Mouse (Mus musculus): ENCODE measurements at regions not wholly inside any gene's neighbourhood (a gene's known extent, or its start where the extent isn't known, plus 50 kb on each side); places are given as distances from the start of the nearest gene placed in this dataset.

DNA sequence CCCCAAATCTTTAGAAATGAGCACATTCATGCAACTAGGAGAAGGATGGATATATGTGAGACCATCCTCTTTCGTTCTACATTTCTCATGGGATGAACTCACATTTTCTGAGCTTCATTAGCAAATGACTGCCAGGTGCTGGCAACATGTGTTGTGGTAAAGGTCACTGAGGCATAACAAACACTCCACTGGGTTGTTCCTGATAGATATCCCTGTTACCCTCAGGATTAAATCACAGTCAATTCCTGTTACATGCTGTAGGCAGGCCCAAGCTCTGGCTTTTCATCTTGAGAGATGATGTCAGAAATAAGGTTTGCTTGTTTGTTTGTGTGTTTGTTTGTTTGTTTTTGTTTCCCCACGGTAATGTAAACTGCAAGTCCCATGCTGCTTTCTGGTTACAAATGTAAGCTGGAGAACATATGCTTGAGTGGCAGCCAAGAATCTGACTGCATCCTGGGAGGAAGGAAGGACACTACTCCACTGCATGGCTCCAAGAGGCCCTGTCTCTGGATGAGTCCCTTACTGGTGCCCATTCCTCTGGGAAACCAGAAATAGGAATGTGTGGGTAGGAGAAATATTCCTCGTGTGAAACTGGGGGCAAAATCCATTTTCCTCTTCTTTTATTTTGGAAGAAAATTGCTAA, 176.4 kb downstream of the Cth start:
- H3K9ac ChIP-seq (replicated peaks), result no peak overlapping the region
- no peaks in the 10 kb centered on the region for H3K36me3 ChIP-seq
- ATAC-seq (ENCODE audit: insufficient number of reproducible peaks, insufficient read depth, low FRiP score, low TSS enrichment, low read depth), result no peak
- no peaks in the 10 kb centered on the region for H3K4me1 ChIP-seq (replicated peaks)
- 69% methylated on average over 3 of the region's 3 CpGs for WGBS
- no peak overlapping the region for H3K27ac ChIP-seq
- no peaks in the 10 kb centered on the region for H3K27me3 ChIP-seq
- H3K4me2 ChIP-seq, result no peak overlapping the region
- H3K4me3 ChIP-seq (replicated peaks), result no peak overlapping the region
- no peaks in the 10 kb centered on the region for H3K9me3 ChIP-seq

DNA sequence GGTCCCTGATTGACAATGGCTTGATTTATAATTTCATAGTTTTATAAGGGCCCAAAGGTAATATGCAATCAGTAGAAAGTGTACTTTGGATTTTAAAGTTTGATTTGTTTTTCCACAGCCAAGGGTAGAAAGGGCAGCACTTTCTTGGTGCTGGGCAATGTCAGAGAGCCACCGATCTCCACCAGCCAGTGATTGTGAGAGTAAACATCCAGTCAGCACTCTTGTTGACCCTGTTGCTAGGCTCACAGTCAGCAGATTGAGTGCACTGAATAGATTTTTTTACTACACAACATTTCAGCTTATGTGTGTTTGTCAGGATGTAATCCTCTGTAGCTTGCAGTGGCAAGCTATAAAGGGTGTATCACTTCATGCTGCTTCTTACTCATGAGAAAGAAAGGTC, 176.3 kb downstream of the Ptger3 start:
- 84% methylated on average over 1 of the region's 1 CpGs for WGBS
- Histone ChIP-seq H3K9ac (replicated peaks) (no peak overlapping the region), H3K27ac (no peak overlapping the region), H3K27me3 (no peaks in the 10 kb centered on the region), H3K4me1 (replicated peaks) (no peaks in the 10 kb centered on the region), H3K4me3 (replicated peaks) (no peak overlapping the region), H3K4me2 (no peak overlapping the region), H3K9me3 (no peaks in the 10 kb centered on the region), H3K36me3 (no peaks in the 10 kb centered on the region)
- no peak for ATAC-seq (ENCODE audit: insufficient number of reproducible peaks, insufficient read depth, low FRiP score, low TSS enrichment, low read depth)

DNA sequence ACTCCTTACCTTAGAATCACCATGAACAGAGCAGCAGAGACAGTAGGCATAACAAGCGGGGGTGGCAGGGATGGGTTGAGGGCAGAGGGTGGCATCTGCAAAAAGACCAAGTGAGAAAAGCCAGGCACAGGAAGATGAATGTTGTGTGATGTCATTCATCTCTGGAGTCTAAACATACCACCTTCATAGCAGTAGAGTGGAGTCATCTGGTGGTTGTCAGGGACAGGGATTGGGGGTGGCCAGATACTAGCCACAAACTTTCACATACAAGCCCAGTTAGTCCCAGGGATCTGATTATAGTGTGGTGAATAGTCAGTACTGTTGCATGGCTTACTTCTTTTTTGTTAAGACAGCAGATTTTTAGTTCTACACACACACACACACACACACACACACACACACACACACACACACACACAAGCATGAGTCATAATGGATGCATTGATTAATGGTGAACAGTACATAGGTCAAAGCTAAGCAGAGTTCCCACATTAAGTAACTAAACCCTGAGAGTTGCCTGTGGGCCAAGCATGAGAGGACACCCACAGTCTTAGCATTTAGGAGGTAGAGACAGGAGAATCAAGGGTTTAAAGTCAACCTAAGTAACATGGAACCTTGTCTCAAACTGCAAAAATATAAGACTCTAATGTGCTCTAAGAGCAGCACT, 173.1 kb downstream of the Ptger3 start:
- no peaks in the 10 kb centered on the region for H3K9me3 ChIP-seq
- no peak overlapping the region for H3K4me2 ChIP-seq
- WGBS, result 71% methylated on average over 1 of the region's 1 CpGs
- no peaks in the 10 kb centered on the region for H3K27me3 ChIP-seq
- H3K4me3 ChIP-seq (replicated peaks), result no peak overlapping the region
- no peaks in the 10 kb centered on the region for H3K36me3 ChIP-seq
- no peak overlapping the region for H3K9ac ChIP-seq (replicated peaks)
- no peaks in the 10 kb centered on the region for H3K4me1 ChIP-seq (replicated peaks)
- no peak overlapping the region for H3K27ac ChIP-seq
- no peak for ATAC-seq (ENCODE audit: insufficient number of reproducible peaks, insufficient read depth, low FRiP score, low TSS enrichment, low read depth)

- Histone ChIP-seq H3K27me3 (no peaks in the 10 kb centered on the region), H3K36me3 (no peaks in the 10 kb centered on the region), H3K4me3 (replicated peaks) (no peak overlapping the region), H3K4me1 (replicated peaks) (no peaks in the 10 kb centered on the region), H3K4me2 (no peak overlapping the region), H3K27ac (no peak overlapping the region), H3K9ac (replicated peaks) (no peak overlapping the region), H3K9me3 (no peaks in the 10 kb centered on the region)
- no peak for ATAC-seq (ENCODE audit: insufficient number of reproducible peaks, insufficient read depth, low FRiP score, low TSS enrichment, low read depth)
- 55% methylated on average over 4 of the region's 4 CpGs for WGBS
Measured at GRCm38 (mm10) chr3:157732136-157732940, 165.6 kb downstream of the Ptger3 start.

DNA sequence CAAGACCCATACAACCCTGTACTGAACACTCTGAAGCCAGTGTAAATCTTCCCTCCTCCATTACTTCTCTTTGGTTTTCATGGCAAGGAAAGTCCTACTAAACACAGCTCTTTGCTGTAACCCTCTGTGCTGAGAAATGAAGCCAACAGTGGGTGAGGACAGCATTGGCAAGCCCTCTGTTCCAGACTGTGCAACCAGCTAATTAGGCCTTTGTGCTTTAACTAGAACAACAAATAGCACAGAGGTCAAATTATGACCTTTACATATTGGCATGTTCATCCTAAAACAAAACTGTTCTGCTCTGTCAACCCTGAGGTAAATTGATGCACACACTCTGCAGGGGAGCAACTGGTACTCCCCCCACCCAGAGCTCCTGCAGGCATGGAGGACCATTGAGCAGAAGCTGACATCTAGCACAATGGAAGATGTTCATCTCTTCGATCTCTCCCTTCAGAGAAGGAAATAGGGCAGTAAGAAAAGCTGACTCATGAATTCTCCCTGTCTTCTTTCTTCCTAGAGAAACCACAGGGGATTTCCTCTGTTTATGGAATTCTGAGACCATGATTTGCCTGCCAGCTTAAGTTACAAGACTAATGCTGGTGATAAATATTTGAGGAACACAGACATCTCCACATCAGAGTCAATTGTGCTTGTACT, 163.1 kb downstream of the Ptger3 start:
- WGBS, result 85% methylated on average over 1 of the region's 1 CpGs
- no peak for ATAC-seq (ENCODE audit: insufficient number of reproducible peaks, insufficient read depth, low FRiP score, low TSS enrichment, low read depth)
- no peak overlapping the region for H3K4me2 ChIP-seq

GRCm38 (mm10) chr3:157724542-157724941, 157.8 kb downstream of the Ptger3 start:
- Histone ChIP-seq H3K36me3 (no peaks in the 10 kb centered on the region), H3K4me3 (replicated peaks) (no peak overlapping the region), H3K4me1 (replicated peaks) (no peaks in the 10 kb centered on the region), H3K4me2 (no peak overlapping the region), H3K9ac (replicated peaks) (no peak overlapping the region), H3K27ac (no peak overlapping the region), H3K27me3 (no peaks in the 10 kb centered on the region; the same call in 1 of the 2 replicates), H3K9me3 (no peaks in the 10 kb centered on the region)
- WGBS, result 51% methylated on average over 1 of the region's 1 CpGs
- ATAC-seq (ENCODE audit: insufficient number of reproducible peaks, insufficient read depth, low FRiP score, low TSS enrichment, low read depth), result no peak

More for the DNA sequence above, 163.1 kb downstream of the Ptger3 start:
- H3K4me1 ChIP-seq (replicated peaks), result no peaks in the 10 kb centered on the region
- no peak overlapping the region for H3K27ac ChIP-seq
- H3K9me3 ChIP-seq, result no peaks in the 10 kb centered on the region
- no peaks in the 10 kb centered on the region for H3K27me3 ChIP-seq
- H3K4me3 ChIP-seq (replicated peaks), result no peak overlapping the region
- no peak overlapping the region for H3K9ac ChIP-seq (replicated peaks)
- H3K36me3 ChIP-seq, result no peaks in the 10 kb centered on the region

DNA sequence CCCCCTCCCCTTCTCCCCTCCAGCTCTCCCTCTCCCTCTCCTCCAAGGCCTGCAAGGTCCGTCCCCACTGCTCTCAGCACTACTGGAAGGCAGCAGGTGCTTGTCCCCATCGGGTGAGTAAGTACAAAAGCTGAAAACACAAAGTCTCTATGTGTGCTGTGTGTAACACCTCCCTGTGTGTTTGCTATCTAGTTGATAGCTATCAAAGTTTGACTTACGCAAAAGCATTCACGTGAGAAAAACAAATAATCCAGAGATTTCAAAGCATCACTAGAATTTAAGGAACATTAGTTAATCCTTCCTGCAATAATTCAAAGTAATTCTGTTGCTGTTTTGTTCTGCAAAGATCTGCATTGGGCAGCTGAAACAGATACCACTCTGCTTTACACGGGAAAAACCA, 156.5 kb downstream of the Ptger3 start:
- Histone ChIP-seq H3K27ac (no peak overlapping the region), H3K4me2 (no peak overlapping the region), H3K36me3 (no peaks in the 10 kb centered on the region), H3K9ac (replicated peaks) (no peak overlapping the region), H3K27me3 (peaks cover under 1% of the 10 kb centered on the region; the same call in 1 of the 2 replicates), H3K4me3 (replicated peaks) (no peak overlapping the region), H3K9me3 (no peaks in the 10 kb centered on the region), H3K4me1 (replicated peaks) (no peaks in the 10 kb centered on the region)
- ATAC-seq (ENCODE audit: insufficient number of reproducible peaks, insufficient read depth, low FRiP score, low TSS enrichment, low read depth), result no peak
- WGBS, result 82% methylated on average over 5 of the region's 5 CpGs

- peak; percentile 71; the same call in 1 of the 2 replicates for ATAC-seq (ENCODE audit: insufficient number of reproducible peaks, insufficient read depth, low FRiP score, low TSS enrichment, low read depth)
- Histone ChIP-seq H3K9me3 (no peaks in the 10 kb centered on the region), H3K4me3 (replicated peaks) (no peak overlapping the region), H3K4me1 (replicated peaks) (no peaks in the 10 kb centered on the region), H3K27me3 (0 out of 2 replicates have a peak, but pooled peaks cover 3% of the 10 kb centered on the region), H3K27ac (no peak overlapping the region), H3K9ac (replicated peaks) (no peak overlapping the region), H3K4me2 (no peak overlapping the region), H3K36me3 (no peaks in the 10 kb centered on the region)
- 20% methylated on average over 7 of the region's 7 CpGs for WGBS
Measured at GRCm38 (mm10) chr3:157717313-157717921, 150.7 kb downstream of the Ptger3 start.

- no peak overlapping the region for H3K27ac ChIP-seq
- H3K36me3 ChIP-seq, result no peaks in the 10 kb centered on the region
- no peaks in the 10 kb centered on the region for H3K4me1 ChIP-seq (replicated peaks)
- no peak overlapping the region for H3K4me3 ChIP-seq (replicated peaks)
- 80% methylated on average over 3 of the region's 3 CpGs for WGBS
- no peak for ATAC-seq (ENCODE audit: insufficient number of reproducible peaks, insufficient read depth, low FRiP score, low TSS enrichment, low read depth)
- 0 out of 2 replicates have a peak, but pooled peaks cover 3% of the 10 kb centered on the region for H3K27me3 ChIP-seq
- no peaks in the 10 kb centered on the region for H3K9me3 ChIP-seq
- H3K4me2 ChIP-seq, result no peak overlapping the region
- no peak overlapping the region for H3K9ac ChIP-seq (replicated peaks)
Measured at GRCm38 (mm10) chr3:157714023-157714422, 147.3 kb downstream of the Ptger3 start.

- Histone ChIP-seq H3K9ac (replicated peaks) (no peak overlapping the region), H3K4me1 (replicated peaks) (no peaks in the 10 kb centered on the region), H3K36me3 (no peaks in the 10 kb centered on the region), H3K4me3 (replicated peaks) (no peak overlapping the region), H3K4me2 (no peak overlapping the region), H3K27me3 (no peaks in the 10 kb centered on the region), H3K27ac (no peak overlapping the region), H3K9me3 (no peaks in the 10 kb centered on the region)
- no peak for ATAC-seq (ENCODE audit: insufficient number of reproducible peaks, insufficient read depth, low FRiP score, low TSS enrichment, low read depth)
- WGBS, result 80% methylated on average over 1 of the region's 1 CpGs
Measured at GRCm38 (mm10) chr3:157710790-157711381, 144.2 kb downstream of the Ptger3 start.

Measured in limb, embryonic 12.5 days (tissue).